Mouse (Mus musculus): Measurements from ENCODE around the gene Uhrf1. TPM values are rescaled to one million over a fixed set of nuclear protein-coding genes. Genes with fewer than 3 reads are reported as not detected.

The Uhrf1 gene
- total and polyA plus RNA-seq, 2 experiments from 2014 or later: 4.7 to 10.0 TPM

- Histone ChIP-seq H3K4me2 (ENCODE audit: low read depth, low read length, poor library complexity, severe bottlenecking) (peak within 1 kb of the TSS; percentile 58), H3K4me3 (ENCODE audit: low read depth, low read length) (peak within 1 kb of the TSS; percentile 31), H3K27me3 (ENCODE audit: insufficient read depth, low read length) (no peaks in the 10 kb centered on the region), H3K36me3 (ENCODE audit: insufficient read depth, low read length) (no peaks in the 10 kb centered on the region), H3K4me1 (ENCODE audit: insufficient read depth, low read length) (no peaks in the 10 kb centered on the region), H3K27ac (ENCODE audit: low read depth, low read length) (no peak within 1 kb of the TSS), H3K9ac (replicated peaks; ENCODE audit: low read length, poor library complexity, severe bottlenecking) (peak within 1 kb of the TSS; percentile 40), H3K9me3 (ENCODE audit: low read length) (no peaks in the 10 kb centered on the region)
- 7% methylated on average over 18 of the region's 21 CpGs for WGBS
- DNase-seq (ENCODE audit: low spot score): peak; percentile 84
- TF ChIP-seq CTCF (IDR thresholded peaks at IDR 0.05): peak; percentile 67
- ATAC-seq (ENCODE audit: low FRiP score): peak; percentile 71
These were observed 26.2 kb upstream of the Uhrf1 start, which contains the start of gene Ticam1 for GRCm38 (mm10) chr17:56276643-56277566. Gene Ticam1, minus strand, starts transcription at chr17:56276786.

- Histone ChIP-seq H3K27me3 (ENCODE audit: insufficient read depth, low read length) (no peaks in the 10 kb centered on the region), H3K4me1 (ENCODE audit: insufficient read depth, low read length) (no peaks in the 10 kb centered on the region), H3K27ac (ENCODE audit: low read depth, low read length) (no peak overlapping the region), H3K9me3 (ENCODE audit: low read length) (no peaks in the 10 kb centered on the region), H3K4me2 (ENCODE audit: low read depth, low read length, poor library complexity, severe bottlenecking) (no peak overlapping the region), H3K4me3 (ENCODE audit: low read depth, low read length) (no peak overlapping the region), H3K9ac (replicated peaks; ENCODE audit: low read length, poor library complexity, severe bottlenecking) (no peak overlapping the region), H3K36me3 (ENCODE audit: insufficient read depth, low read length) (no peaks in the 10 kb centered on the region)
- no peak for TF ChIP-seq CTCF (IDR thresholded peaks at IDR 0.05)
- 45% methylated on average over 2 of the region's 2 CpGs for WGBS
- DNase-seq (ENCODE audit: low spot score): no peak
- ATAC-seq (ENCODE audit: low FRiP score): no peak
These were observed 25.6 kb upstream of the Uhrf1 start for GRCm38 (mm10) chr17:56277567-56277893.

GRCm38 (mm10) chr17:56278340-56278739 lies 24.8 kb upstream of the Uhrf1 start:
- 93% methylated on average over 5 of the region's 5 CpGs for WGBS
- Histone ChIP-seq H3K9ac (replicated peaks; ENCODE audit: low read length, poor library complexity, severe bottlenecking) (no peak overlapping the region), H3K4me3 (ENCODE audit: low read depth, low read length) (no peak overlapping the region), H3K27me3 (ENCODE audit: insufficient read depth, low read length) (no peaks in the 10 kb centered on the region), H3K4me1 (ENCODE audit: insufficient read depth, low read length) (no peaks in the 10 kb centered on the region), H3K27ac (ENCODE audit: low read depth, low read length) (no peak overlapping the region), H3K36me3 (ENCODE audit: insufficient read depth, low read length) (no peaks in the 10 kb centered on the region), H3K4me2 (ENCODE audit: low read depth, low read length, poor library complexity, severe bottlenecking) (no peak overlapping the region), H3K9me3 (ENCODE audit: low read length) (no peaks in the 10 kb centered on the region)
- ATAC-seq (ENCODE audit: low FRiP score) (no peak), DNase-seq (ENCODE audit: low spot score) (no peak)
- TF ChIP-seq CTCF (IDR thresholded peaks at IDR 0.05): no peak

- no peak overlapping the region for H3K27ac ChIP-seq (ENCODE audit: low read depth, low read length)
- H3K9me3 ChIP-seq (ENCODE audit: low read length): no peaks in the 10 kb centered on the region
- DNase-seq (ENCODE audit: low spot score): no peak
- WGBS: 90% methylated on average over 12 of the region's 12 CpGs
- no peak overlapping the region for H3K9ac ChIP-seq (replicated peaks; ENCODE audit: low read length, poor library complexity, severe bottlenecking)
- no peaks in the 10 kb centered on the region for H3K4me1 ChIP-seq (ENCODE audit: insufficient read depth, low read length)
- H3K4me3 ChIP-seq (ENCODE audit: low read depth, low read length): no peak overlapping the region
- H3K4me2 ChIP-seq (ENCODE audit: low read depth, low read length, poor library complexity, severe bottlenecking): no peak overlapping the region
- H3K36me3 ChIP-seq (ENCODE audit: insufficient read depth, low read length): no peaks in the 10 kb centered on the region
- ATAC-seq (ENCODE audit: low FRiP score): no peak
- H3K27me3 ChIP-seq (ENCODE audit: insufficient read depth, low read length): no peaks in the 10 kb centered on the region
- no peak for TF ChIP-seq CTCF (IDR thresholded peaks at IDR 0.05)
These were observed 23.5 kb upstream of the Uhrf1 start for GRCm38 (mm10) chr17:56279481-56280155.

DNA sequence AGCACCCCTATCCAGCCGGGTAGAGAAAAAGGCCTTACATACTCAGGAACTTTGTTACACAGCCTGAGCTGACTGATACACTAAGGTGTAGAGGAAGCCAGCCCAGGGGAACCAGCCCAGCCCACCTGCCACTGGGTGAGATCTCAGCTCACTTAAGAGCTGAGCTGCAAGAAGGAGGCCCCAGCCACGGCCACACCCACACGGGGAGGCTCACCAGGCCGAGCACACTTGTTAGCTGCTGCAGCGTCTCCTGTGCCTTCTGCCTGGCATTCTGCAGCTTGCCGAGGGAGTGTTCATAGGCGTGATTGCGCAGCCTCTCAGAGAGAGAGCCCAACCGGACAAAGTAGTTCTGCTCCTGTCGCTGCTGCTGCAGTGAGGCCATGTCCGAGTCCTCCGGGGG lies 21.9 kb upstream of the Uhrf1 start:
- Histone ChIP-seq H3K36me3 (ENCODE audit: insufficient read depth, low read length) (no peaks in the 10 kb centered on the region), H3K4me1 (ENCODE audit: insufficient read depth, low read length) (no peaks in the 10 kb centered on the region), H3K4me2 (ENCODE audit: low read depth, low read length, poor library complexity, severe bottlenecking) (no peak overlapping the region), H3K9ac (replicated peaks; ENCODE audit: low read length, poor library complexity, severe bottlenecking) (no peak overlapping the region), H3K9me3 (ENCODE audit: low read length) (no peaks in the 10 kb centered on the region), H3K4me3 (ENCODE audit: low read depth, low read length) (no peak overlapping the region), H3K27ac (ENCODE audit: low read depth, low read length) (no peak overlapping the region), H3K27me3 (ENCODE audit: insufficient read depth, low read length) (no peaks in the 10 kb centered on the region)
- DNase-seq (ENCODE audit: low spot score): no peak
- TF ChIP-seq CTCF (IDR thresholded peaks at IDR 0.05): no peak
- WGBS: 94% methylated on average over 12 of the region's 12 CpGs
- ATAC-seq (ENCODE audit: low FRiP score): no peak

GRCm38 (mm10) chr17:56282802-56283201 lies 20.3 kb upstream of the Uhrf1 start:
- Histone ChIP-seq H3K36me3 (ENCODE audit: insufficient read depth, low read length) (no peaks in the 10 kb centered on the region), H3K27me3 (ENCODE audit: insufficient read depth, low read length) (no peaks in the 10 kb centered on the region), H3K4me2 (ENCODE audit: low read depth, low read length, poor library complexity, severe bottlenecking) (no peak overlapping the region), H3K4me3 (ENCODE audit: low read depth, low read length) (no peak overlapping the region), H3K4me1 (ENCODE audit: insufficient read depth, low read length) (no peaks in the 10 kb centered on the region), H3K9me3 (ENCODE audit: low read length) (no peaks in the 10 kb centered on the region), H3K27ac (ENCODE audit: low read depth, low read length) (no peak overlapping the region), H3K9ac (replicated peaks; ENCODE audit: low read length, poor library complexity, severe bottlenecking) (no peak overlapping the region)
- WGBS: 71% methylated on average over 4 of the region's 4 CpGs
- DNase-seq (ENCODE audit: low spot score) (peak; percentile 58), ATAC-seq (ENCODE audit: low FRiP score) (no peak)
- TF ChIP-seq CTCF (IDR thresholded peaks at IDR 0.05): no peak
